Mouse (Mus musculus) E14TG2a.4 (cell line): Measurements from ENCODE around the gene Gm45753.

Source experiments
- CTCF ChIP-seq: conservative IDR thresholded peaks from 2 replicates; pipeline ENCODE4 v1.5.1; 2014; ENCODE audit warnings: low read length
- NANOG ChIP-seq: IDR thresholded peaks from 2 replicates; pipeline ENCODE4 v1.6.1; 2014; ENCODE audit warnings: borderline replicate concordance, low read length, mixed read lengths
- POU5F1 ChIP-seq: IDR thresholded peaks from 2 replicates; pipeline ENCODE4 v1.6.1; 2014; ENCODE audit warnings: low read length, borderline replicate concordance

- no peak for TF ChIP-seq CTCF
- TF ChIP-seq POU5F1 = no peak
- TF ChIP-seq NANOG = no peak
These were observed 30.8 kb downstream of the Gm45753 start for GRCm38 (mm10) chr8:45277453-45277852.
